ENCODE assay signal across 13 mouse cellular contexts in genomic region chr16:14939552-14939951, GRCm38 (mm10). TPM values are rescaled to one million over a fixed set of nuclear protein-coding genes. Genes with fewer than 3 reads are reported as not detected.
DNase-seq lines count a peak whose midpoint lies in the region; ATAC-seq and TF ChIP-seq lines count a peak whose summit lies in the region.
"Had no signal": no experiment of that assay in that cellular context is flagged by ENCODE, and none has a peak within 500 bp of the region (broad histone marks: within the 10 kb centered on the region; RNA-seq: fewer than 3 reads in every experiment).

No protein-coding gene starts in this region.

- H3K9ac ChIP-seq in lung, embryonic 14.5 days = no peak overlapping the region
- H3K9ac ChIP-seq in limb, embryonic 15.5 days = no peak overlapping the region
- H3K9ac ChIP-seq: embryonic facial prominence, embryonic 12.5 days had no signal

- WGBS in lung, embryonic 14.5 days = 16% methylated on average over 1 of the region's 1 CpGs
- 43% methylated on average over 1 of the region's 1 CpGs for WGBS in lung, adult 2 months
- 88% methylated on average over 1 of the region's 1 CpGs for WGBS in limb, embryonic 15.5 days

- peak; percentile 6 for DNase-seq in adrenal gland, postnatal 10 days
- no peak for DNase-seq in adrenal gland, adult 8-10 months
- no peak for DNase-seq in lung, embryonic 14.5 days
- DNase-seq in lung, adult 2 months = no peak
- no peak for DNase-seq in layer of hippocampus, adult 9-11 months
- DNase-seq in thymus, postnatal 25 days = no peak
- DNase-seq: cerebellum, postnatal 10 days had no signal

- no peaks in the 10 kb centered on the region for H3K79me2 ChIP-seq in myocyte (ENCODE audit: control insufficient read depth, insufficient read depth)

- no peak overlapping the region for H3K4me3 ChIP-seq in lung, embryonic 14.5 days (ENCODE audit: low read depth, low read length)
- no peak overlapping the region for H3K4me3 ChIP-seq in lung, adult 2 months (replicated peaks; ENCODE audit: extremely low read depth, low read depth, low read length)
- H3K4me3 ChIP-seq in limb, embryonic 15.5 days = no peak overlapping the region
- H3K4me3 ChIP-seq in myocyte = no peak overlapping the region
- H3K4me3 ChIP-seq: embryonic facial prominence, embryonic 12.5 days had no signal

- peak overlapping the region; percentile 76 for H3K27ac ChIP-seq in lung, embryonic 14.5 days (ENCODE audit: low read depth)
- H3K27ac ChIP-seq in limb, embryonic 15.5 days = peak overlapping the region; percentile 67; the same call in 1 of the 2 replicates

- no peak overlapping the region for H3ac ChIP-seq in myocyte (ENCODE audit: control insufficient read depth, insufficient read length)

- peaks cover 18% of the 10 kb centered on the region for H3K4me1 ChIP-seq in lung, embryonic 14.5 days (ENCODE audit: insufficient read depth)
- peaks cover 9% of the 10 kb centered on the region for H3K4me1 ChIP-seq in lung, adult 2 months (ENCODE audit: control insufficient read depth, insufficient read depth, low read length)
- peaks cover 6% of the 10 kb centered on the region; the same call in 1 of the 2 replicates for H3K4me1 ChIP-seq in limb, embryonic 15.5 days

- peak; percentile 23; the same call in 1 of the 2 replicates for ATAC-seq in lung, embryonic 14.5 days (ENCODE audit: insufficient read depth)
- no peak for ATAC-seq in limb, embryonic 15.5 days (ENCODE audit: insufficient number of reproducible peaks, low FRiP score, low TSS enrichment, low read depth)
- ATAC-seq: intestine, embryonic 16.5 days had no signal

- 0 out of 2 replicates have a peak overlapping the region, but pooled peaks have one; percentile 7 for H3K4me2 ChIP-seq in lung, embryonic 14.5 days
- no peak overlapping the region for H3K4me2 ChIP-seq in limb, embryonic 15.5 days
- no peak overlapping the region for H3K4me2 ChIP-seq in myocyte (ENCODE audit: low read depth)
- H3K4me2 ChIP-seq: embryonic facial prominence, embryonic 12.5 days had no signal

- no peak for TF ChIP-seq CTCF in lung, embryonic 14.5 days (IDR thresholded peaks at IDR 0.05; ENCODE audit: low read depth)
- no peak for TF ChIP-seq CTCF in lung, adult 2 months (IDR thresholded peaks at IDR 0.05; ENCODE audit: insufficient read depth, low read length)

- H3K27me3 ChIP-seq in lung, embryonic 14.5 days (ENCODE audit: insufficient read depth, low read length) = no peaks in the 10 kb centered on the region
- H3K27me3 ChIP-seq in limb, embryonic 15.5 days = no peaks in the 10 kb centered on the region
- no peaks in the 10 kb centered on the region for H3K27me3 ChIP-seq in myocyte (ENCODE audit: control insufficient read depth, insufficient read depth, insufficient read length)
- H3K27me3 ChIP-seq: embryonic facial prominence, embryonic 12.5 days had no signal

- TF ChIP-seq POLR2A in lung, adult 2 months (IDR thresholded peaks at IDR 0.05; ENCODE audit: borderline replicate concordance, extremely low read depth, low read depth, low read length) = no peak
- TF ChIP-seq POLR2A in myocyte (IDR thresholded peaks at IDR 0.05; ENCODE audit: insufficient read length, low read depth) = no peak

- no peaks in the 10 kb centered on the region for H3K36me3 ChIP-seq in lung, embryonic 14.5 days (ENCODE audit: insufficient read depth)
- no peaks in the 10 kb centered on the region for H3K36me3 ChIP-seq in limb, embryonic 15.5 days
- no peaks in the 10 kb centered on the region for H3K36me3 ChIP-seq in myocyte (ENCODE audit: control insufficient read depth, insufficient read depth)
- H3K36me3 ChIP-seq: embryonic facial prominence, embryonic 12.5 days had no signal

- no peaks in the 10 kb centered on the region for H3K9me3 ChIP-seq in lung, embryonic 14.5 days (ENCODE audit: low read depth, low read length)
- no peaks in the 10 kb centered on the region for H3K9me3 ChIP-seq in limb, embryonic 15.5 days
- H3K9me3 ChIP-seq: embryonic facial prominence, embryonic 12.5 days had no signal

TF ChIP-seq in myocyte, 11 proteins besides CTCF, POLR2A, EP300 and RAD21:
- TF ChIP-seq CEBPB (IDR thresholded peaks at IDR 0.05; ENCODE audit: insufficient read depth, poor library complexity, severe bottlenecking) = 0 out of 2 replicates have a peak, but pooled peaks have one; percentile 7
- no peak for TF ChIP-seq TCF12 (IDR thresholded peaks at IDR 0.05; ENCODE audit: insufficient read depth, poor library complexity, severe bottlenecking)
- no peak for TF ChIP-seq SRF (IDR thresholded peaks at IDR 0.05; ENCODE audit: control insufficient read depth, insufficient read length, low read depth)

RNA-seq across cellular contexts. Expression of gene Efcab1, which starts 33.1 kb away (rescaled TPM):
- total RNA-seq in adrenal gland, postnatal 10 days (2021) = 1 to 10 TPM; 1.7 to 2.0 TPM
- 1 to 10 TPM; 2.3 to 4.9 (median 3.7) TPM for total RNA-seq in adrenal gland, adult 8-10 months (2022)
- polyA plus RNA-seq in lung, embryonic 14.5 days (2014; fragmentation: Nextera tagmentation; extraction: Ambion mirVana) = 8.6 and 11.1 TPM in 2 replicates
- polyA plus RNA-seq in lung, adult 2 months (2012; rRNA removed) = 1.4 and 2.7 TPM in 2 replicates
- polyA plus RNA-seq in limb, embryonic 15.5 days (2015; fragmentation: Nextera tagmentation; extraction: Ambion mirVana) = 12.5 and 13.7 TPM in 2 replicates
- not detected for polyA plus RNA-seq in myocyte (2012; fragmentation: generic; extraction: Trizol)
- total RNA-seq: heart, postnatal 10 days; megakaryocyte-erythroid progenitor cell, adult 5-6 weeks had no signal
